Mouse (Mus musculus) neural tube, embryonic 15.5 days (tissue): ENCODE measurements around the gene Akap2. TPM values are rescaled to one million over a fixed set of nuclear protein-coding genes. Genes with fewer than 3 reads are reported as not detected.

Experiments used
- ATAC-seq: fragments of 200-750 bp; cut with Nextera tagmentation; 2 replicates; pipeline ENCODE4 v1.8.0; 2017; ENCODE audit warnings: mild to moderate bottlenecking, moderate TSS enrichment, moderate library complexity; ENCODE audit not compliant: low FRiP score
- H3K27ac ChIP-seq: fragments of 300-500 bp; sonication (generic); replicated peaks from 2 replicates; pipeline ENCODE4 v1.5.1; 2015; ENCODE audit warnings: mild to moderate bottlenecking, inconsistent platforms
- H3K27me3 ChIP-seq: fragments of 300-500 bp; sonication (generic); replicated peaks from 2 replicates; pipeline ENCODE4 v1.6.1; 2015; ENCODE audit warnings: inconsistent platforms
- H3K36me3 ChIP-seq: fragments of 300-500 bp; sonication (generic); 2 replicates; pipeline ENCODE4 v1.6.1; 2015; ENCODE audit warnings: inconsistent platforms
- H3K4me1 ChIP-seq: fragments of 300-500 bp; sonication (generic); 2 replicates; pipeline ENCODE4 v1.6.1; 2015; ENCODE audit warnings: inconsistent platforms
- H3K4me2 ChIP-seq: fragments of 300-500 bp; sonication (generic); 2 replicates; pipeline ENCODE4 v1.6.1; 2015; ENCODE audit warnings: inconsistent platforms, mild to moderate bottlenecking, moderate library complexity
- H3K4me3 ChIP-seq: fragments of 300-500 bp; sonication (generic); replicated peaks from 2 replicates; pipeline ENCODE4 v1.5.1; 2015; ENCODE audit warnings: mild to moderate bottlenecking, inconsistent platforms
- H3K9ac ChIP-seq: fragments of 300-500 bp; sonication (generic); replicated peaks from 2 replicates; pipeline ENCODE4 v1.6.1; 2015; ENCODE audit warnings: mild to moderate bottlenecking, inconsistent platforms
- H3K9me3 ChIP-seq: fragments of 300-500 bp; sonication (generic); replicated peaks from 2 replicates; pipeline ENCODE4 v1.6.1; 2016; ENCODE audit warnings: inconsistent platforms
- WGBS: fragments of 180-500 bp; shearing (Covaris S2); methylation state at CpG from one replicate; pipeline ENCODE4 v1.1.7; 2015; ENCODE audit warnings: mixed read lengths; 5-methylcytosine and 5-hydroxymethylcytosine counted together
- polyA plus RNA-seq: library from polyadenylated mRNA; unstranded; fragments of >200 nt; fragmentation: Nextera tagmentation; extraction: Ambion mirVana; gene quantifications from 2 replicates; pipeline ENCODE4 v1.2.1, GENCODE M21; 2015

Gene Akap2
- polyA plus RNA-seq, 1 experiment from 2014 or later: 11.0 TPM

DNA sequence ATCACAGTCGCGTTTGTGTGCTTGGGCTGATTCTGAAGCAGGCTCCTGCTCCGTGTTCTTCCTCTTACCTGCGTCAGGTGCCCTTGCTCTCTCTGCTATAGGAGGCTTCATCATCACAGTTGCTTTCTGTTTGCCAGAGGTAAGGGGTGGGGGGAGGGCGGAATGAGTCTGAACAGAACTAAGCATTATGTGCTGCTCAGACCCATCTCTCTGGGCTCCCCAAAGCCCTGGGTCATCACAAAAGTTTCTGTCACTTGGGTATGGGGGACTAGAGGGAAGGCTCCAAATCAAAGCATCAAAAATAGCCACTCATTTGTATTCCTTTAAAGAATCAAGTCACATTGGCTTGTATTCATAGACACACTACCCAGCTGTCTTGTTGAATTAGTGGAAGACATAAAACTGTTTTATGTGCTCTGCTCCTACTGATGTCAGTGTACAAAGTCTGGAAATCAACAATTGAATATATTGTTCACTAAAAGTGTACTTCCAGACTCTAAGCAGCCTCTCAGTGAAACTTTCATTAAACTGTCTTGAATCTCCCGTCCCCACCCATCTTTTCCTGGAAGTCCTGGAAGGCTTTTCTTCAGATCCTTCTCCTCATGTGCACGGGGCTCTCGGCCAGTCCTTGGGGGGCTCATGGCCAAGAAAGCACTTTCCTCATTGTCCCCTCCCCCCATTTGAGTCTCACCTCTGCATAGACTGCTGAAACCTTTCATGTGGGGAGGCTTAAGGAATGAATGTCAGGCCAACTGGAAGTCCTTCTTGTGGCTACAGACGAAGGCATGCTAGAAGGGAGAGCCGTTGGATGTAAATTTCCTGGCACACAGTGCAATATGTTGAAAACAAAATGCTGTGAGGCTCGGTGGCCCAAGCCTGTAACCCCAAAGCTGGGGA is 13.6 kb upstream of the Akap2 start:
- Histone ChIP-seq H3K27ac (no peak overlapping the region), H3K9me3 (no peaks in the 10 kb centered on the region), H3K4me3 (no peak overlapping the region), H3K36me3 (no peaks in the 10 kb centered on the region), H3K4me1 (no peaks in the 10 kb centered on the region), H3K27me3 (no peaks in the 10 kb centered on the region), H3K4me2 (no peak overlapping the region), H3K9ac (no peak overlapping the region)
- WGBS: 51% methylated on average over 11 of the region's 11 CpGs
- peak; percentile 38 for ATAC-seq

DNA sequence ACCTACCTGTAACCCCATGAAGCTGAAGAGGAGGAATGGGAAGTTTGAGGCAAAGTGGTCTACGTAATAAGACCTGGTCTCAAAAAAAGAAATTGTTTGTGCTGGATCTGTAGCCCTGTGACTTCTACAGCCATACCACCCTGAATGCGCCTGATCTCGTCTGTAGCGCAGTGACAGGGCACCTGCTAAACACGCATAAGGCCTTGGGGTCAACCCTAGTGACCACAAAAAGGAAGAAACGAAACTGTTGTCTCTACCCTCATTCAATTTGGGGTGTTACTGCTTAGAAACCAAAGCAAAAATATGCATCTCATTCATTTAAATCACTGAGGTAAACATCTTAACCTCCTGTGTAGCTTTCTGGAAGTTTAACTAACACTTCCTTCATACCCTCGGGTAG is 12.9 kb upstream of the Akap2 start:
- 0 out of 2 replicates have a peak, but pooled peaks cover 2% of the 10 kb centered on the region for H3K36me3 ChIP-seq
- no peak overlapping the region for H3K4me3 ChIP-seq
- no peaks in the 10 kb centered on the region for H3K27me3 ChIP-seq
- H3K9ac ChIP-seq: no peak overlapping the region
- H3K27ac ChIP-seq: no peak overlapping the region
- no peaks in the 10 kb centered on the region for H3K9me3 ChIP-seq
- no peak overlapping the region for H3K4me2 ChIP-seq
- ATAC-seq: no peak
- H3K4me1 ChIP-seq: no peaks in the 10 kb centered on the region
- WGBS: 87% methylated on average over 7 of the region's 7 CpGs

DNA sequence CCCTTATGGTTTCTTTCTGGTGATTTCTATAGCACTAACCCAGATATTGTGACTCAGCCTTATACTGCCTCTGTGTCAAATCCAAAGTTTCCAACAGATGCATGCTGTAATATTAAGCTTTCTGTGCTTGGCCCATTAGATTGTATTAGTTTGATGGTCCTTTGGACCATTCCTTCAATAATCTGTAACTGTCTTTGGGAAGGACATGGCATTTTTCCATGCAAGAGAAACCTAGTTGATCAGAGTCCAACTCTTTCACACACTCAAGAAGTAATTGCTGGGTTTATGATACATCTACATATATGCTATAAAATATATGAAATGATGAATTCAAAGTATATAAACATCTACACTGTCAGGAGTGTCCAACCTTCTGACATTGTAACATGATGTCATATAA is 1.6 kb upstream of the Akap2 start:
- Histone ChIP-seq H3K9me3 (no peaks in the 10 kb centered on the region), H3K4me3 (no peak overlapping the region), H3K4me1 (0 out of 2 replicates have a peak, but pooled peaks cover 2% of the 10 kb centered on the region), H3K36me3 (no peaks in the 10 kb centered on the region), H3K27ac (no peak overlapping the region), H3K4me2 (no peak overlapping the region), H3K27me3 (no peaks in the 10 kb centered on the region), H3K9ac (no peak overlapping the region)
- ATAC-seq: no peak

DNA sequence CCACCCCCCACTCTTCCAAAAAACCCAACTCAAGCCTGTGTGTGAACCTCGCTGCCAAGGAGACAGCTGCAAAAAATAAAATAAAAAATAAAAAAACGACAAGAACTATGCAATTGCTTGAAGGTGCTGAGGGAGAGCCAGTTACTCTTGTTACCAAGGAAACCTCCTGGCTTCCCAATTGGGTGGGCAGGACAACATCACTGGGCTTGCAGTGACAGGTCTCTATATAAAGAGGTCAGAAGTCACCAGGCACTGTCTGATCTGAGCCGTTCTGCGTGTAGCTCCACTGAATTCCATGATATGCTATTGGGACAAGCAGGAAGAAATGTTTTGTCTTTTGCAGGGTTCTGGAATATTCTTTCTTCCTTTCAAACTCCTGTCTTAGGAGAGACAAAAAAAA is 722 bp upstream of the Akap2 start:
- Histone ChIP-seq H3K9me3 (no peaks in the 10 kb centered on the region), H3K9ac (no peak overlapping the region), H3K27me3 (no peaks in the 10 kb centered on the region), H3K27ac (no peak overlapping the region), H3K4me2 (no peak overlapping the region), H3K4me3 (no peak overlapping the region), H3K4me1 (0 out of 2 replicates have a peak, but pooled peaks cover 5% of the 10 kb centered on the region), H3K36me3 (no peaks in the 10 kb centered on the region)
- WGBS: 27% methylated on average over 4 of the region's 4 CpGs
- ATAC-seq: no peak

DNA sequence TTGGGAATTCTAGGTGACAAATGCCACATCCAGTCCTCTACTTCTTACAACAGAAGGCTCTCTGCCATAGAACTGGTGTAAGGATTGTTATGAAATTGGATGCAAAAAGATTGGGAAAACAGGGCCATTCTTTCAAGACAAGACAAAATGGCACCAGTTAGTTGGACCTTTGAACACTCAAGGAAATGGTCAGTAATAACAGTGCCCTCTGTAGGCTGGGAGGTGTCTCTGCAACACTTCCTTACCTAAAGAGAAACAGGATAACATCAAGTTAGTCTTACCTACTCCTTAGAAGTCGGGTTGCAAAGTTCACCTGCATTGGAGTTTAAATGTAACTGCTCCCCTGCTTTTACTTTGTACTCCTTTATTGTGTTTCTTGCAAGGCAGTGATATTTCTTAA is 1.9 kb downstream of the Akap2 start:
- H3K36me3 ChIP-seq: no peaks in the 10 kb centered on the region
- no peaks in the 10 kb centered on the region for H3K9me3 ChIP-seq
- H3K4me2 ChIP-seq: no peak overlapping the region
- H3K4me1 ChIP-seq: 0 out of 2 replicates have a peak, but pooled peaks cover 5% of the 10 kb centered on the region
- H3K27me3 ChIP-seq: no peaks in the 10 kb centered on the region
- H3K4me3 ChIP-seq: no peak overlapping the region
- H3K9ac ChIP-seq: no peak overlapping the region
- ATAC-seq: no peak
- WGBS: 91% methylated on average over 1 of the region's 1 CpGs
- no peak overlapping the region for H3K27ac ChIP-seq

DNA sequence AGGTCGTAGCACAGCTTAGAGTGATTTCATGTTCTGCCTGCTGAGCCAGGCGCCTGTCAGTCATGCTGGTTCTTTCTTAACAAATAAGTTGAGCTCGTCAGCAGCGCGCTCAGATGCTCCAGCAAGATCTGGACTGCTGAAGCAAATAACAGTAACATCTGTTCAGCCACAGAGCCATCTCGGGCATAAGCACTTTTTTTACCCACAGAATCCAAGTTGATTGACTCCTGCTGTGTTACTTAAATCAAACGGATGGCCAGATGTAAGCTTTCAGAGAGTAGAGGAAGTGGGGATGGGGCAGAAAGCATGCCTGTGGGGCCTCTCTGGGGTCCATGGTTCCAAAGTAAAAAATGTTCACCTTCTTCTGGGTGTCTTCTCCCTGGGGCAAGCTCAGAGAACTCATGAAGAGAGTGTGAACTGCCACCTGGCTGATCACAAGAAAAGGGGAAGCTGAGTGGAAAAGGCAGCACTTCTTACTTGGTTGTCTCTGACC is 3.5 kb downstream of the Akap2 start:
- Histone ChIP-seq H3K4me3 (no peak overlapping the region), H3K4me2 (no peak overlapping the region), H3K9me3 (no peaks in the 10 kb centered on the region), H3K27me3 (no peaks in the 10 kb centered on the region), H3K9ac (no peak overlapping the region), H3K27ac (no peak overlapping the region), H3K4me1 (0 out of 2 replicates have a peak, but pooled peaks cover 5% of the 10 kb centered on the region), H3K36me3 (no peaks in the 10 kb centered on the region)
- ATAC-seq: no peak
- 34% methylated on average over 7 of the region's 7 CpGs for WGBS

DNA sequence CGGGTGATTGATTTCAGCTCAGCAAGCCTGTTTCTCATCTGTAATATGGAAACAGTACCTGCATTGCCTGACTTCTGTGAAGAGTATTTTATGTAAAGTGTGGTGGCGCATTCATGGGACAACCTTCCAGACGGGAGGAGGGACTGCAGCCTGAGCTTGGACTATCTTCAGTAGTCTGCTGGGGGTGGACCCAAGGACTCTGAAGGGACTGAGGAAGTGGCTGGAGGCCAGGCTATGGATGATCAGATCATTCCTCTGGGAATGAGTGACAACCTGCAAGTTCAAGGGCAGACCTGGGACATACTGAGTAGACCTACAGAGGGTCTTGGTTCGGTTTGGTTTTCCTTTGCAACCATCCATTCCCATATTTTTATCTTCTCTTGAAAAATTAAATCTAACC is 4.8 kb downstream of the Akap2 start:
- Histone ChIP-seq H3K4me1 (0 out of 2 replicates have a peak, but pooled peaks cover 5% of the 10 kb centered on the region), H3K36me3 (no peaks in the 10 kb centered on the region), H3K9me3 (no peaks in the 10 kb centered on the region), H3K4me3 (no peak overlapping the region), H3K27me3 (no peaks in the 10 kb centered on the region), H3K9ac (no peak overlapping the region), H3K27ac (no peak overlapping the region), H3K4me2 (no peak overlapping the region)
- WGBS: 92% methylated on average over 4 of the region's 4 CpGs
- ATAC-seq: no peak

DNA sequence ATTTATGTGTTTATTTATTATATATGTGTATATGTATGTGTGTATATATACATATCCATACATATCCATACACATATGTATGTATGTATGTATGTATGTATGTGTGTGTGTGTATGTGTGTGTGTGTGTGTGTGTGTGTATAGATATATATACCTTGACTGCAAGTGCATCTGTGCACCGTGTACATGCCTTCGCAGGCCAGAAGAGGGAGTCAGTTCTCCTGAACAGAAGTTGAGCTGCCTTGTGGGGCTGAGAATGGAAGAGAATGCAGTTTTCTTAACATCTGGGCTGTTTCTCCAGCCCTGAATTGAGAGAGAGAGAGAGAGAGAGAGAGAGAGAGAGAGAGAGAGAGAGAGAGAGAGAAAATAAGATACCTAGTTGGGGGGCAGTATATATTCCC is 6.2 kb downstream of the Akap2 start:
- no peaks in the 10 kb centered on the region for H3K27me3 ChIP-seq
- no peak overlapping the region for H3K27ac ChIP-seq
- no peaks in the 10 kb centered on the region for H3K9me3 ChIP-seq
- H3K4me1 ChIP-seq: 0 out of 2 replicates have a peak, but pooled peaks cover 5% of the 10 kb centered on the region
- no peak for ATAC-seq
- 47% methylated on average over 2 of the region's 2 CpGs for WGBS
- no peak overlapping the region for H3K4me2 ChIP-seq
- no peak overlapping the region for H3K4me3 ChIP-seq
- no peak overlapping the region for H3K9ac ChIP-seq
- H3K36me3 ChIP-seq: no peaks in the 10 kb centered on the region

DNA sequence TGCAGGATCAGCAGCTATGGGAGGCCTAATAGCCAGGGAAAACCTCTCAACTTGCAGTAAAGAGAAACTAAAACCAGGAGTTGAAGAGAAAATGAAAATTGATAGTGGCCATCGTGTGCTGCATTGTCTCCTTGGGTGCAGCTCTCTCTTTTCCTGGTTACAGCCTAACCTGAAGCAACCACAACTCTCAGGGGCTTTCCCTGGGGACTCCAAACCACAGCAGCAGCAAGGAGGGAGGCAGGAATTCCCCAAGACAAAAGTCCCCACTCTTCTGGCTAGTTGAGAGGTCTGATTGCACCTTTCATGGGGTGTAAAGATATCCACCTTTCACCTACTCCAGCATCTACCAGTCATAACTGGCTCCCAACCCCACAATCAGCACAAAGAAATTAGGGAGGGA is 8.1 kb downstream of the Akap2 start:
- 0 out of 2 replicates have a peak, but pooled peaks cover 5% of the 10 kb centered on the region for H3K4me1 ChIP-seq

DNA sequence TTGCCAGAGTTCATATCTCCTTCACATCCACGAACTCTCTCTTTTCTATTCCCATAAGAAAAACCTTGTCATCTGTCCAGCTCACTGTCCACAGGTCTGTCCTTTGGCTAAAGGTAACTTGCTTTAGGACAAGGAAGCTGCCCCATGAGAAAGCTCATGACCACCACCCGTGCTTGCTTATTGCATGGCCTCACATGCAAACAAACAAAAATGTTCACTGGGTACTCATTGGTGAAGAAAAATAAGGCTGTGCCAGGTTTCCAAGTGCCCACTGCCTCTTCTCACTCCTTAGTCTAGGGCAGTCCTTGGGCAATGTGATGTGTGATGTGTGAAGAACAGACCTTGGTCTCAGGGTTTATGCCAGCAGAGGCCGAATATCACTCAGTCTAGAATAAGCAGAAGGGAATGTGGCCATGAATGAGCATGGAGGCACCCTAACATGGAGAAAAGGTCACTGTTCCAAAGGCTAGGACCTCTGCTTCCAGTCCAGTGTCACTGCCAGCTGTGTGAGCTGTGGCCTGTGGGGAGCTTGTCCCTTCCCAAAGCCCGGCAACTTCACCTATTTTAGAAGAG is 11.2 kb downstream of the Akap2 start:
- no peak for ATAC-seq
- Histone ChIP-seq H3K4me1 (no peaks in the 10 kb centered on the region), H3K9ac (no peak overlapping the region), H3K9me3 (no peaks in the 10 kb centered on the region), H3K36me3 (no peaks in the 10 kb centered on the region), H3K4me3 (no peak overlapping the region), H3K27me3 (no peaks in the 10 kb centered on the region), H3K27ac (no peak overlapping the region), H3K4me2 (no peak overlapping the region)
- WGBS: 91% methylated on average over 4 of the region's 4 CpGs

More for the DNA sequence above, 8.1 kb downstream of the Akap2 start:
- Histone ChIP-seq H3K9me3 (no peaks in the 10 kb centered on the region), H3K36me3 (no peaks in the 10 kb centered on the region), H3K27ac (no peak overlapping the region), H3K27me3 (no peaks in the 10 kb centered on the region), H3K9ac (no peak overlapping the region), H3K4me2 (no peak overlapping the region), H3K4me3 (no peak overlapping the region)
- no peak for ATAC-seq
- WGBS: 88% methylated on average over 1 of the region's 1 CpGs

DNA sequence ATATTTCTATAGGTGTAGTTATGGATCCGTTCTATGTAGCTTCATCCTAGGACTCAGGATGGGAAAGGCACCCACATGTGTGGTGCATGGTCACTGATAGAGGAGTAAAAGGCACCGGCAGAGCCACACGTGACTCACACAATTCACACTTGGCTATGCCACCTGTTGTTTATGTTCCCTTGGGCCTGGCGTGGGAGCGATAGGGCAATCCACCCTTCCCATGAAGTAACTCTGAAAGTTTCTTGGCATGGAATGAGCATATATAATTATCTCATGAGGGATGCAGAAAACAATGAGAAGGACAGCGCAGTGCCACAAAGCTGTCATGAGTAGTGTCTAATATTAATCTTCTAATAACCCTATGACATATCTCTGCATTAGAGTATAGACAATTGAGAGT is 12.6 kb downstream of the Akap2 start:
- WGBS: 92% methylated on average over 6 of the region's 6 CpGs
- Histone ChIP-seq H3K4me3 (no peak overlapping the region), H3K27ac (no peak overlapping the region), H3K9me3 (no peaks in the 10 kb centered on the region), H3K27me3 (no peaks in the 10 kb centered on the region), H3K4me1 (no peaks in the 10 kb centered on the region), H3K4me2 (no peak overlapping the region), H3K9ac (no peak overlapping the region), H3K36me3 (no peaks in the 10 kb centered on the region)
- no peak for ATAC-seq
